Mouse (Mus musculus) Muller cell, postnatal 12 days (primary cell): ENCODE data around the gene Sf3a1.
"Not testable (repeated sequence)": the region's sequence is repeated elsewhere in the genome, so short reads cannot be mapped to it uniquely, and the experiment has no call there.

ENCODE experiments used
- DNase-seq: peaks from one replicate; pipeline ENCODE4 v3.0.0-alpha.2; 2015; ENCODE audit errors: inconsistent ontology term

The Sf3a1 gene

DNA sequence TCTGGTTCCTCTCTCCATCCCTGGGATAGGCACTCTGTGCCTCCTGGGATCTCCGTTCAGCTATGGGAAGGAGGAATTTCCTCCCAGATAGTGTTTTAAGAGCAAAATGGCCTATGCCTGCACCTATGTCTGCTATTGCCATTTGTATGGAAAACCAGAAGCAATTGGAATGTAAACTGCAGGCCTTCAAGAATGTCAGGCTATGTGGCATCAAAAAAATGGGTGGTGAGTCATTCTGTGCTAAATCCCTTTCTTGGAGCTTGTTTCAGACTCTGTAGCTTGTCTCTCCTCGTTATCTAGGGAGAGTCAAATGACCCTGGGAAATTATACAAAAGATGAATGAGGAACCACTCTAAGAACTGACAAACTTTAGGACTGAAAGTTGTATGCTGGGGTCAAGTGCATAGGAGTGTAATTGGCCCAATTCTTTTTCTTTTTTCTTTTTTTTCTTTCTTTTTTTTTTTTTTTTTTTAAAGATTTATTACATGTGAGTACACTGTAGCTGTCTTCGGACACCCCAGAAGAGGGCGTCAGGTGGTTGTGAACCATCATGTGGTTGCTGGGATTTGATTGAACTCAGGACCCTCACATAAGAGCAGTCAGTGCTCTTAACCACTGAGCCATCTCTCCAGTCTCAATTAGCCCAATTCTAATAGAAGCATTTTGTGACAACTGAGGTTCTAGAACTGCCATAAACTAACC, 24.3 kb downstream of the Sf3a1 start:
- DNase-seq = peak; percentile 81

DNA sequence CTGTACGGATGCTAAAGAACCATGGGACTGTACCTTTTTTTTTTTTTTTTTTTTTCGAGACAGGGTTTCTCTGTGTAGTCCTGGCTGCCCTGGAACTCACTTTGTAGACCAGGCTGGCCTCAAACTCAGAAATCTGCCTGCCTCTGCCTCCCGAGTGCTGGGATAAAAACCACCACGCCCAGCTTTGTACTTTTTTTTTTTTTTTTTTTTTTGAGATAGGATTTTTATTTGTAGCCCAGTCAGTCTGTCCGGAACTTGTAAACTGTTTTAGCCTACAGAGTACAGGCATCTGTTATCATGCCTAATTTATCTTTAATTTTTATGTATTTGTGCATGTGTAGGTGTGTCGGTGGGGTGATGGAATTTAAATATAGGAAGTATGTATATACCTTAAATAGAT, 25.3 kb downstream of the Sf3a1 start:
- DNase-seq = not testable (repeated sequence)

GRCm38 (mm10) chr11:4186486-4187317, 26.6 kb downstream of the Sf3a1 start, which contains the start of gene Tbc1d10a:
TSS of gene Tbc1d10a (plus strand) at chr11:4186789.
- peak; percentile 99 for DNase-seq

DNA sequence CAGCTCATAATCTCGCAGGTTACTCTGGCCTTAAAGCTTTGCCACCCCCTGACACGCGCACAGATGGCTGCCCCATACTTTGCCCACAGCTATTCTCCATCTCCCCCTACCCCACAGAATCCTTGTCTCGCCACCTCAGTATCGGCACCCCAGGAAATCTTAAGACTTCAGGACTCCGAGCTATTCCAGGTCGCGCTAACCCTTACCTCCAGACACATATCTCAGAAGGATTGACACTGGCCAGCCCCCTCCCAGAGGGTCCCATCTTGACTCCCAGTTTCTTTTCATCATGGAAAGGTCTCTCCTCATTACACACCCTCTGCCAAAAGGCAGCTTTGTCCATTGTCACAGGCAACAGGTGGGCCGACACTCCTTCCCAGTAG, 27.2 kb downstream of the Sf3a1 start:
- DNase-seq = no peak

DNA sequence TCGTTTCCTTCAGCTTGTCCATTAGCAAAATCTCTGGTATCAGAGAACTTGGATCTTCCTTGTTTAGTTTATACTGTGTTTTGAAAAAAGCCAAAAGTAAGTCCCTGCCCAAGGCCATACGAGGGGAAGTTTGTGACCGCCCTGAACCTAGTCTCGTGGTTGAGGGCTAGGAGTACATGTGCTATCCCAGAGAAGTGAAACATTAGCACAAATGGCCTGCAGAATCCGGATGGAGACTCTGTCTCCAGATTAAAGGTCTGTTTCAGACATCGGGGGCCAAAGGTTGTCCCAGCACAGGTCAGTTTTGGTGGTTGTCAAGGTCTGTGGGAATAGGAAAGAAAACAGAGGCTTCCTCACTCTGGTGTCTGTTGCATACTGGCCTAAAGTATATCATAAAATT, 29.0 kb downstream of the Sf3a1 start:
- no peak for DNase-seq

DNA sequence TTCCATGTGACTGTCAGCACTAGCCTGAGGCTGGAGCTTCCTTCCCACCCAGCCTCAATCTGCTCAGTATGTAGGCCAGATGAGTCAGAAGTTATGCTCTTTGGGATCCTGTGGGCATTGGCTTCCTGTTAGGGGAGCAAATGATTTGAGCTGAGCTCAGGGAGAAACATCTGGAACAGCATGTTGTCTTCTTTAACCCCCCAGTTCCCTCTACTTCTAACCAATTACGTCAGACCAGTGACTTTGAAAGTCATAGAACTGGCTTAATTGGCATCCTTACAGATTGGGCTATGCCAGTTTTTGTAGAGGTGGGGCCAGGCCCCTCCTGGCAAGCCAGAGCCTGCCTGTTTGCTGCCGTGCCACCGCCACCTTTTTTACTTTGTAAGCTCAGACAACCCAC, 30.5 kb downstream of the Sf3a1 start:
- peak; percentile 64 for DNase-seq

- no peak for DNase-seq
Observed at GRCm38 (mm10) chr11:4192757-4193156, 32.6 kb downstream of the Sf3a1 start.

- DNase-seq = no peak
Observed at GRCm38 (mm10) chr11:4193420-4193819, 33.3 kb downstream of the Sf3a1 start.

DNA sequence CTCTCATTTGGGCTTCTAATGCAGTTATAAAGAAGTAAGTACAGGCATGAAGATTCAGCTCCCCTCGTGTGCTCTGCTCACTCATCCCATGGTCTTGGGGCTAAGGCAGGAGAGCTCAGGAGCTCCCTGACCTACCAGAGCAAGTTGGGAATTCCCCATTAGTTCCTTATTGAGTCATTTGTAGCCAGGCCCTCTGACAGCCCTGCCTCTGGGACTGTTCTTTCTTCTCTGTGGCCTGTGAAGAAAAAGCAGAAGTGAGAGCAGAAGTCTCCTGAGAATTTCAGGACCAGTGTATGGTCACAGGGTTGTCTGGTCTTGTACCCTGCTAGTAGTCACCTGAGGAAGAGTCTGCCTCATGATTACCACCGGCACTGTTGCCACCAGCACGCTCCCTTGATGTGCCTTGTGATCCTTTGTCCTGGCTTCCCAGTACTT, 35.5 kb downstream of the Sf3a1 start:
- no peak for DNase-seq

- DNase-seq = no peak
Observed at GRCm38 (mm10) chr11:4196636-4197035, 36.5 kb downstream of the Sf3a1 start.

GRCm38 (mm10) chr11:4197691-4198090, 37.5 kb downstream of the Sf3a1 start:
- DNase-seq = peak; percentile 70

GRCm38 (mm10) chr11:4201981-4202700, 42.0 kb downstream of the Sf3a1 start:
- DNase-seq = no peak

GRCm38 (mm10) chr11:4202995-4203704, 43.0 kb downstream of the Sf3a1 start:
- no peak for DNase-seq

- no peak for DNase-seq
Observed at GRCm38 (mm10) chr11:4203705-4204074, 43.5 kb downstream of the Sf3a1 start.

GRCm38 (mm10) chr11:4205097-4205655, 45.0 kb downstream of the Sf3a1 start:
- DNase-seq = no peak

- DNase-seq = no peak
Observed at GRCm38 (mm10) chr11:4205951-4206350, 45.8 kb downstream of the Sf3a1 start.

DNA sequence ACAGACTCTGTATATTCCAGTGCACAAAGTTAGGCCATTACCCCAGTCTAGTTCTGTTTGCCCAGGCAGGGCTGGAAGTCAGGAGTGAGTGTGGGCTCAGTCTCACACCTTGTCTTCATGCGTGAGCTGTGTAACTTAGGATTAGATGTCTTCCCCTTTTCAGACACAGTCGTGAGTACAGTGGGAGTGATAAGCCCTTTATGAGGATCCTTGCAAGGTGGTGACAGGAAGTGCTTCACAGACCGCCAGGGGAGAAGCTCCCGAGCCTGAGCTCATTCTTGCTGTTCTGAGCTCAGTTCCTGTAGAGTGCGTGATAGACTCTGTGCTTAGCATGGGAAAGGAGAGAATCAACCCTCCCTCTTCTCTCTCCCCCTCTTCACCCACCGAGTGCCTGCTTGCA, 46.4 kb downstream of the Sf3a1 start:
- DNase-seq = no peak

GRCm38 (mm10) chr11:4207655-4208054, 47.5 kb downstream of the Sf3a1 start:
- DNase-seq = no peak

- no peak for DNase-seq
Observed at GRCm38 (mm10) chr11:4209556-4209955, 49.4 kb downstream of the Sf3a1 start.

- DNase-seq = no peak
Observed at GRCm38 (mm10) chr11:4210786-4211185, 50.6 kb downstream of the Sf3a1 start.

DNA sequence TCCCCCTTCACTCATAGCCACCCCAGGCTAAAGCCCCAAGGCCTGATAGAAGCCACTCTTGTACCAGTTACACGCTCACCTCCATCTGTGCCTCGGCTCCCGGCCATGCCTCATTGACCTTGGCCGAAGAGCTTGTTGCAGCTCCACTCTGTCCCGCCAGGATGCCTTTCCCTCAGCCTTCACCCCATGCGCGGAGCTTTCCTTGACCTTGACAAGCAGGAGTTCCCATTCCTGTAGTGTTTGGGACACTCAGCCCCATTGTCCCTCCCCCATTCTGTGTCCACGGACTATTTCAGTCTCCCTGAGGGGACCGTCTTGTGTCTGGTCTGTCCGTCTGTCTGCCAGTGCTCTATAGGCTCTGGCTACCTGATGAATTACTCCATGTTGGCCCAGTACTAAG, 53.0 kb downstream of the Sf3a1 start:
- DNase-seq = no peak
